Mouse (Mus musculus): ENCODE measurements around the gene Ift74. TPM values are rescaled to one million over a fixed set of nuclear protein-coding genes. Genes with fewer than 3 reads are reported as not detected.

Ift74 gene
- total RNA-seq (2021): 10 to 100 TPM; 24.3 to 26.6 TPM
- long read RNA-seq, experiment 1, transcript Ift74-201 (20 exons, 2,139 nt): major isoform, 22 of 38 reads
- long read RNA-seq, experiment 1, partial matches to known transcripts: 0 of 38 reads
- long read RNA-seq, experiment 1, other reads (novel, unspliced or antisense): 16 of 38 reads
- long read RNA-seq, experiment 2, transcript Ift74-201 (20 exons, 2,139 nt): major isoform, 10 of 14 reads
- long read RNA-seq, experiment 2, partial matches to known transcripts: 0 of 14 reads
- long read RNA-seq, experiment 2, other reads (novel, unspliced or antisense): 4 of 14 reads

GRCm38 (mm10) chr4:94613972-94614626, at the start of gene Ift74:
Ift74 (plus strand) TSS chr4:94614491.
- no peak for TF ChIP-seq CTCF (IDR thresholded peaks at IDR 0.05)
- intact Hi-C loops (cut with DNase I): loop anchor here (1.0 kb wide), 1 partner anchor 11 kb away; the partner anchor contains the start of gene Plaa
- DNase-seq (ENCODE audit: extremely low spot score in 1 of 2, low spot score in 2 of 2): peak; percentile 93 to 94
- Histone ChIP-seq H3K4me3 (peak within 1 kb of the TSS; percentile 67), H3K27ac (peak within 1 kb of the TSS; percentile 66)

GRCm38 (mm10) chr4:94572677-94573076, 41.6 kb upstream of the Ift74 start:
- Histone ChIP-seq H3K4me3 (no peak overlapping the region), H3K27ac (no peak overlapping the region)
- no peak for TF ChIP-seq CTCF (IDR thresholded peaks at IDR 0.05)
- DNase-seq (ENCODE audit: extremely low spot score in 1 of 2, low spot score in 2 of 2): no peak
- intact Hi-C loops (cut with DNase I): no loop called here

- H3K27ac ChIP-seq: no peak overlapping the region
- intact Hi-C loops (cut with DNase I): no loop called here
- H3K4me3 ChIP-seq: no peak overlapping the region
- DNase-seq (ENCODE audit: extremely low spot score in 1 of 2, low spot score in 2 of 2): no peak
- no peak for TF ChIP-seq CTCF (IDR thresholded peaks at IDR 0.05)
Measured at GRCm38 (mm10) chr4:94591765-94592381, 22.4 kb upstream of the Ift74 start.

GRCm38 (mm10) chr4:94592709-94593108, 21.6 kb upstream of the Ift74 start:
- no peak for DNase-seq (ENCODE audit: extremely low spot score in 1 of 2, low spot score in 2 of 2)
- no peak overlapping the region for H3K27ac ChIP-seq
- TF ChIP-seq CTCF (IDR thresholded peaks at IDR 0.05): no peak
- no peak overlapping the region for H3K4me3 ChIP-seq
- intact Hi-C loops (cut with DNase I): no loop called here

GRCm38 (mm10) chr4:94601395-94601794, 12.9 kb upstream of the Ift74 start:
- intact Hi-C loops (cut with DNase I): loop anchor here (5.0 kb wide), 1 partner anchor 44 kb away; the partner anchor contains the start of genes Caap1 and Gm10306
- peak; percentile 27; the same call in 1 of the 2 replicates for TF ChIP-seq CTCF (IDR thresholded peaks at IDR 0.05)
- DNase-seq (ENCODE audit: extremely low spot score in 1 of 2, low spot score in 2 of 2): no peak
- no peak overlapping the region for H3K4me3 ChIP-seq
- no peak overlapping the region for H3K27ac ChIP-seq

GRCm38 (mm10) chr4:94602496-94603030, 11.7 kb upstream of the Ift74 start:
- Histone ChIP-seq H3K27ac (peak overlapping the region; percentile 97), H3K4me3 (peak overlapping the region; percentile 100)
- intact Hi-C loops (cut with DNase I): loop anchor here (1.0 to 5.0 kb wide), 2 partner anchors 12 to 45 kb away; partner anchors contain the start of genes Caap1, Gm10306 and Ift74
- no peak for DNase-seq (ENCODE audit: extremely low spot score in 1 of 2, low spot score in 2 of 2)
- no peak for TF ChIP-seq CTCF (IDR thresholded peaks at IDR 0.05)

GRCm38 (mm10) chr4:94603031-94603629, 11.2 kb upstream of the Ift74 start, which contains the start of gene Plaa:
Plaa (minus strand) TSS chr4:94603244.
- intact Hi-C loops (cut with DNase I): loop anchor here (1.0 to 5.0 kb wide), 2 partner anchors 11 to 46 kb away; partner anchors contain the start of genes Caap1, Gm10306 and Ift74
- peak; percentile 93 to 94 for DNase-seq (ENCODE audit: extremely low spot score in 1 of 2, low spot score in 2 of 2)
- H3K27ac ChIP-seq: peak within 1 kb of the TSS; percentile 97
- H3K4me3 ChIP-seq: peak within 1 kb of the TSS; percentile 100
- no peak; the same call in 1 of the 2 replicates for TF ChIP-seq CTCF (IDR thresholded peaks at IDR 0.05)

- intact Hi-C loops (cut with DNase I): loop anchor here (5.0 kb wide), 1 partner anchor 47 kb away; the partner anchor contains the start of genes Caap1 and Gm10306
- no peak overlapping the region for H3K4me3 ChIP-seq
- H3K27ac ChIP-seq: no peak overlapping the region
- no peak for DNase-seq (ENCODE audit: extremely low spot score in 1 of 2, low spot score in 2 of 2)
- no peak for TF ChIP-seq CTCF (IDR thresholded peaks at IDR 0.05)
Measured at GRCm38 (mm10) chr4:94604452-94605019, 9.8 kb upstream of the Ift74 start.

GRCm38 (mm10) chr4:94605591-94605990, 8.7 kb upstream of the Ift74 start:
- no peak overlapping the region for H3K27ac ChIP-seq
- no peak for DNase-seq (ENCODE audit: extremely low spot score in 1 of 2, low spot score in 2 of 2)
- TF ChIP-seq CTCF (IDR thresholded peaks at IDR 0.05): no peak
- intact Hi-C loops (cut with DNase I): no loop called here
- H3K4me3 ChIP-seq: no peak overlapping the region

GRCm38 (mm10) chr4:94610339-94610738, 4.0 kb upstream of the Ift74 start:
- DNase-seq (ENCODE audit: extremely low spot score in 1 of 2, low spot score in 2 of 2): no peak
- no peak for TF ChIP-seq CTCF (IDR thresholded peaks at IDR 0.05)
- no peak overlapping the region for H3K27ac ChIP-seq
- H3K4me3 ChIP-seq: no peak overlapping the region
- intact Hi-C loops (cut with DNase I): no loop called here

- Histone ChIP-seq H3K27ac (peak overlapping the region; percentile 66), H3K4me3 (peak overlapping the region; percentile 67)
- TF ChIP-seq CTCF (IDR thresholded peaks at IDR 0.05): no peak
- no peak for DNase-seq (ENCODE audit: extremely low spot score in 1 of 2, low spot score in 2 of 2)
- intact Hi-C loops (cut with DNase I): loop anchor here (1.0 kb wide), 1 partner anchor 11 kb away; the partner anchor contains the start of gene Plaa
Measured at GRCm38 (mm10) chr4:94614627-94615006, 326 bp downstream of the Ift74 start.

Data from left cerebral cortex, adult 2 months (tissue).